Mouse (Mus musculus): ENCODE data around the gene Dnm2.
A peak's percentile ranks its signal among the peaks of the same experiment; 100 is the strongest.
"Not testable (repeated sequence)": the region's sequence is repeated elsewhere in the genome, so short reads cannot be mapped to it uniquely, and the experiment has no call there.

Gene Dnm2

GRCm38 (mm10) chr9:21456246-21456929 lies 31.7 kb downstream of the Dnm2 start:
- DNase-seq (ENCODE audit: extremely low spot score) = no peak

DNA sequence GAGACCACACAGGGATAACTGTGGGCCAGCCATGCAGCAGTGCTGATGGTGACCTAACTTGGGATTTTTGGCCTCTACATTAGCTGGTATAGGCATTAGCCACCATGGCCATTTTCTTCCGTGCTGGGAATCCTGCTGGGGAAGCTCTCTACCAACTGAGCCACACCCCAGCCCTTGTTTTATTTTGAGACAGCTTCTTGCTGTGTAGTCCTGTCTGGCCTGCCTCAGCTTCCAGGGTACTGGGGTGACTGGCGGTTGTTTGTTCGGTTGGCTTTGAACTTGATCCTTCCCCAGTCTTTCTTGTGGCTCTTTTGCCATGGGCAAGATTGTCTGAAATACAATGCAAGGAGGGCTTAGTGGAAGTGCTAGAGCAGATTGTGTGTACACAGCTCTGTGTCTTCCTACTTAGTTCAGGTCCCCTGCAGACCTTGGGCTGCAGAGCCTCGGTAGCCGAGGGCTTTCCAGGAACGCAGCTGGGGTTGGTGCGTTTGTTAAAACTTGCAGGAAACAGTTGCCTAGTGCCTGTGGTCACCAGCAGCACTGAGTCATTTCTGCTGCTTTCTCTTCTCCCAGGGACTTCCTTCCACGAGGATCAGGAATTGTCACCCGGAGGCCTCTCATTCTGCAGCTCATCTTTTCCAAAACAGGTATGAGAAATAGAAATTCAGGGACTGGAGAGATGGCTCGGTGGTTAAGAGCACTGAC lies 32.4 kb downstream of the Dnm2 start:
- no peak for DNase-seq (ENCODE audit: extremely low spot score)

DNA sequence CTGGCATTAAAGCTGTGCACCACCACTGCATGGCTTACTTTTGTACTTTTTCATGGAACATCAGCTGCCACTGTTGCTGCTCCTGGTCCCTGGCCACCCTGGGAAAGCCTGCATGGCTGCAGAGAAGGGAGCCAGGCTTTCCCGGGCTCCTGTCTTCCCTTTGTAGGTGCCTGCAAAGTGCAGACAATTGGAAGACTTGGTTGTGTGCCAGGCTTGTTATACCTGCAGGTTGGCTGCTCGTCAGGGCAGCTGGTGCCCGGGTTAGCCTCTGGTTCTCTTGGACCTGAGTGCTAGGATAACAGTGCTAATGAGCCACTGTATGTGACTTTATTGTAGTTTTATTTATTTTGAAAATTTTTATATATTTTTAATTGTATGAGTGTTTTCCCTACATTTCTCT lies 34.1 kb downstream of the Dnm2 start:
- DNase-seq (ENCODE audit: extremely low spot score) = no peak

- DNase-seq (ENCODE audit: extremely low spot score) = no peak
These were observed 35.8 kb downstream of the Dnm2 start for GRCm38 (mm10) chr9:21460400-21460940.

GRCm38 (mm10) chr9:21463138-21463590 lies 38.5 kb downstream of the Dnm2 start:
- DNase-seq (ENCODE audit: extremely low spot score) = no peak

DNA sequence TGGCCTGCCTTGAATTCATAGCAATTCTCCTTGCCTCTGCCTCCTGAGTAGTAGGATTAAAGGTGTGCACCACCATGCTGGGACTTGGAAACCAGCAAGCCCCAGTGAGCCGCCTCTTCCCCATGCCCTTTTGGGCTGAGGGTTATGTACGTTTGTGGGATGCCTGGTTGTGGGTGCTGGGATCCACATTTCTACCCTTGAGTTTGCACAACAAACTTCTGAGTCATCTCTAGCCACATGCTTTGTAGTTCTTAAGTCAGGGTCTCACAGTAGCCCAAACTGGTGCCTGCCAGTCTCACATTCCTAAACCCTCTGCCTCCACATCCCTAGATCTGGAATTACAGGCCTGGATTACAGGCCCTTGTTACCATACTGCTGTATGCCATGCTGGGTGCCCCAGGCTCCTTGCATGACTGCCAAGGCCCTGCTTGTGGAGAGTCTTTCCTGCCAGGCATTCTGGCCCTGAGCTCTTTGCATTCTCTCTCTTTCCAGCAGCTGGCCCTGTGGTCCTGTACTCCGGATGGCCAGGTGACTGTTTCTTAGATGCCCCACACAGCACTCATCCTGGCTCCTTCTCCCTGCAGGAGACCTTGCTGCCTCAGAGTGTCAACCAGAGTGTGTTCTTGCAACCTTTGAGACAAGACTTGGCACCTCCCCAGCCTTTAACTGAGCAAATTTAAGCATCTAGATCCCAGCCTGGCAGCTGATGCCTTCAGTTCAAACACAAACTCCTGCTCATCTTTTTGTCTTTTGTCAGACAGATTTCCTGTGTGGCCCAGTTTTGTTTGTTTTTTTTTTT lies 39.3 kb downstream of the Dnm2 start:
- no peak for DNase-seq (ENCODE audit: extremely low spot score)

DNA sequence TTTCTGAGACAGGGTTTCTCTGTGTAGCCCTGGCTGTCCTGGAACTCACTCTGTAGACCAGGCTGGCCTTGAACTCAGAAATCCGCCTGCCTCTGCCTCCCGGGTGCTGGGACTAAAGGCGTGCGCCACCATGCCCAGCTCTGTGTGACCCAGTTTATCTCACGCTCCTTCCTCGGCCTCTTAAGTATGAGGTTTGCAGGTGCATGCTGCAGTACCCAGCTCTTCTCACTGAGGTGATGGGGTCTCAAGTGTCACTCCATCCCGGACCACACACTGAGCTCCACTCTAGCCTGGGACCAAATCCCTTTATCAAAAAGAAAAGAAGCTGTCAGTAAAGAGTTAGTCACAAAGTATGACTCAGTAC lies 39.8 kb downstream of the Dnm2 start:
- DNase-seq (ENCODE audit: extremely low spot score) = not testable (repeated sequence)

- peak; percentile 38 for DNase-seq (ENCODE audit: extremely low spot score)
These were observed 44.6 kb downstream of the Dnm2 start for GRCm38 (mm10) chr9:21469032-21470024.

DNA sequence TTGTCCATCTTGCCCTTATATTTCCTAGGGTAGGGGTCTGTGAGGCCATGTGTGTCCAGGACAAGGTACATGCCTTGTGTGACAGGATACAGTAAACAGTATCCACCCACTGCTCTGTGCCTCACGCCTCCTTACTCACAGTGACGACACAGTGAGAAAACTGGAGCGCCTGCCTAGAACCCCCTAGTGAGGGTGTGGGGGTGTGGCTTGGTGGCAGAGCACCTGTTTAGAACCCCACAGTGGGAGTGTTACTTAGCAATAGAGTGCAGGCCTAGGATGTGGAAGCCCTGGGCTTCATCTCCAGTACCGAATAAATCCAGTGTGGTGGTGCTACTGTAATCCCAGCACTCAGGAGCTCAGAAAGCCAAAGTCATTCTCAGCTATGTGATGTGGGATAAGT lies 48.2 kb downstream of the Dnm2 start:
- DNase-seq (ENCODE audit: extremely low spot score) = no peak

DNA sequence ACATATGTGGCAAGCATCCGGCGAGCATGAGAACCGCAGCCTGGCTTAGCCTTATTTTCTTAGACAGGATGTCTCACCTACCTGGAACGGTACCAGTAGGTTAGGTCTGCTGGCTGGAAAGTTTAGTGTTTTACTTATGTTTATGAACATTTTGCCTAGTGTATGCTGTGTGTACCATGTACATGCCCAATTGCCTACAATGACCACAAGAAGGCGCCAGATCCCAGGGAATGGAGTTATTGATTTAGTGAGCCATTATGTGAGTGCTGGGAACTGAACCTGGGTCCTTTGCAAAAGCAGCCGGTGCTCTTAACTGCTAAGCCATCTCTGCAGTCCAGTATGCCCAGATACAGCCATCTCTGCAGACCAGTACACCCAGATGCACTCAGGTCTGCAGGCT lies 53.0 kb downstream of the Dnm2 start:
- DNase-seq (ENCODE audit: extremely low spot score) = no peak

DNA sequence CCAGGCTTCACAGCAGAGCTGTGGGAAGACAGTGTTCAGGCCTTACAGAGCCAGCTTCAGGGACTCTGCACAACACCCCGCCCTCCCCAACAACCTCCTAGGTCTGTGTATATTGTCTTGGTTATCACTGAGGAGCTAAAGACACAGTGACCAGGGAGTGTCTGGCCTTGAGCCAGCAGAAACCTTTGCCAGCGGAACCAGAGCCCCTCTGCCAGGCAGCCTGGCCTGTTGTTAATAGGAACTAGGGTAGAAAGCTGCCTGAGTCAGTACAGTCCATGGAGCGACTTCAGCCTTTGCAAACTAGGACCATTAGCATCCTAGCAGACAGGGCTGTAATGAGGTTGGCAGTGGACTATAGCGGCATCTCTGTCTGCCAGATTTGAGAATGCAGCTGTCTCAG lies 59.4 kb downstream of the Dnm2 start:
- no peak for DNase-seq (ENCODE audit: extremely low spot score)

DNA sequence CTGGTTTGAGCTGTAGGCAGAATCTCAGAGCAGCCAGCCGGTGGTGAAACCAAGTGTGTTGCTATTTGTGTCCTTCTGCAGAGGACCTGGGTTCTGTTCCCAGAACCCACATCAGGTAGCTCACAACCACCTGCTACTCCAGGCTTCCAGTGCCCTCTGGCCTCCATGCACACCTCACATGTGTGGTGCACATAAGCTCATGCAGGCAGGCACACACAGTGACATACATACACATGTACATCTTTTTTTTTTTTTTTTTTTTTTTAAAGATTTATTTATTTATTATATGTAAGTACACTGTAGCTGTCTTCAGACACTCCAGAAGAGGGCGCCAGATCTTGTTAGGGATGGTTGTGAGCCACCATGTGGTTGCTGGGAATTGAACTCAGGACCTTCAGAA lies 63.5 kb downstream of the Dnm2 start:
- not testable (repeated sequence) for DNase-seq (ENCODE audit: extremely low spot score)

GRCm38 (mm10) chr9:21490696-21491095 lies 66.0 kb downstream of the Dnm2 start:
- DNase-seq (ENCODE audit: extremely low spot score) = no peak

- no peak for DNase-seq (ENCODE audit: extremely low spot score)
These were observed 69.2 kb downstream of the Dnm2 start for GRCm38 (mm10) chr9:21493907-21494306.

GRCm38 (mm10) chr9:21494726-21495125 lies 70.0 kb downstream of the Dnm2 start:
- DNase-seq (ENCODE audit: extremely low spot score) = no peak

GRCm38 (mm10) chr9:21496308-21497049 lies 71.8 kb downstream of the Dnm2 start:
- DNase-seq (ENCODE audit: extremely low spot score) = peak; percentile 52

DNA sequence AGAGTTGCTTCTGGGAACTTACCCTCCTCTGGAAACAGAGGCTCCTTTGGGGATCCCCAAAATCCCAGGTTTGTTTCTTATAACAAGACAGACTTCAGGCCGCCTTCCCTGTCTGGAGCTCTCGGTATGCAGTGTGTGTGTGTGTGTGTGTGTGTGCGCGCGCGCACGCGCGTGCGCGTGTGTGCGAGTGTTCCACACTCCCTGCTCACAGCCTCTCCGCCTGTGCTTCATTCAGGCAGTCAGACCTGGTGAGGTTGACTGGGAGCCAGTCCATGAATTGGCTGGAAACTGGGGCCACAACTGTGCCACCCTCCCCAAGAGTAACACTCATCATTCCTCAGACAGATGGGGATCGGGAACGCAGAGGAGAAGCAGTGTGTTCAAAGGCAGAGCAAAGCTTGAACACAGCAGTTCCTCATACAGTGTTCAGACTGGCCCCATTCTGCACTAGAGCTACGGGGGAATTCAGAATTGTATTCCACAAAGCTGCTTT lies 72.4 kb downstream of the Dnm2 start:
- no peak for DNase-seq (ENCODE audit: extremely low spot score)

GRCm38 (mm10) chr9:21497664-21498063 lies 73.0 kb downstream of the Dnm2 start:
- DNase-seq (ENCODE audit: extremely low spot score) = no peak

DNA sequence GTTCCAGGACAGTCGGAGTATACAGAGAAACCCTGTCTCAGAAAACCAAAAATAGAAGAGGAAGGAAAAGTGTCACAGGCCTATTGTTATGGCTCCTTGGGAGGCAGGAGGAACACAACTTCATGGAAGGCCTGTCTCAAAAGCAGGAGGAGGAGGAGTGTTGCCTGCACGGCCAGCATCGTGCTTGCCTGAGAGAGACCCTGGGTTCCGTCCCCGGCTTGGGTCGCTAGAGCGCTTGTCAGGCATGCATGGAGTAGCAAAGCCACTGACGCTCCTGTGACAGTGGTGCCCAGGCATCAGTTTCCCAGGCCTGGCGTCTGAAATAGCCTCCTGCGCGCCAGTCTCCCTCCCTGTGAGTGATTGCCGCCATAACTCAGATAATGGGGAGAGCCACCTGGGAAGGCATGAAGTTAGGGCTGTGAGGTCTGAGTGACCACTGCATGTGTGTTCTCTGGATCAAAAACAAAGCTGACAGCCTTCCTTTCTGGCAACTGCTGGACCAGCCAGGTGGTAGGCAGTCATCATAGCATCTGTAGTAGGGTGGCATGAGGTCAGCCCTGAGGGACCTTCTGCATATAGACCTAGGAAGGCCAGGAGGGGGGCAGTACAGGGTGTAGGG lies 73.7 kb downstream of the Dnm2 start:
- no peak for DNase-seq (ENCODE audit: extremely low spot score)

- no peak for DNase-seq (ENCODE audit: extremely low spot score)
These were observed 78.6 kb downstream of the Dnm2 start for GRCm38 (mm10) chr9:21503352-21503751.

Measured in embryo, embryonic 9.5 days (tissue).